Mouse (Mus musculus) cerebellum, postnatal 25 days (tissue): ENCODE results near the gene Ttll5.
A peak's percentile ranks its signal among the peaks of the same experiment; 100 is the strongest.

ENCODE experiments used
- DNase-seq, 2 experiments: peaks; one replicate each; pipeline ENCODE4 v3.0.0; 2021; ENCODE audit warnings: mixed read lengths in 2 of 2

The Ttll5 gene

GRCm38 (mm10) chr12:86105546-86105945 is 281.1 kb downstream of the Ttll5 start:
- no peak for DNase-seq

- DNase-seq: no peak
Observed at GRCm38 (mm10) chr12:86106086-86106485, 281.6 kb downstream of the Ttll5 start.

GRCm38 (mm10) chr12:86107645-86108044 is 283.2 kb downstream of the Ttll5 start:
- peak in 1 of 2 experiments; percentile 47 for DNase-seq

GRCm38 (mm10) chr12:86109531-86109930 is 285.1 kb downstream of the Ttll5 start:
- DNase-seq: no peak

GRCm38 (mm10) chr12:86110637-86111036 is 286.2 kb downstream of the Ttll5 start:
- DNase-seq: peak in 1 of 2 experiments; percentile 61
